Mouse (Mus musculus): ENCODE data around the gene Pde4c. TPM values are rescaled to one million over a fixed set of nuclear protein-coding genes. Genes with fewer than 3 reads are reported as not detected.
A peak's percentile ranks its signal among the peaks of the same experiment; 100 is the strongest.

Pde4c gene
- polyA plus RNA-seq, 1 experiment = 0.10 TPM

DNA sequence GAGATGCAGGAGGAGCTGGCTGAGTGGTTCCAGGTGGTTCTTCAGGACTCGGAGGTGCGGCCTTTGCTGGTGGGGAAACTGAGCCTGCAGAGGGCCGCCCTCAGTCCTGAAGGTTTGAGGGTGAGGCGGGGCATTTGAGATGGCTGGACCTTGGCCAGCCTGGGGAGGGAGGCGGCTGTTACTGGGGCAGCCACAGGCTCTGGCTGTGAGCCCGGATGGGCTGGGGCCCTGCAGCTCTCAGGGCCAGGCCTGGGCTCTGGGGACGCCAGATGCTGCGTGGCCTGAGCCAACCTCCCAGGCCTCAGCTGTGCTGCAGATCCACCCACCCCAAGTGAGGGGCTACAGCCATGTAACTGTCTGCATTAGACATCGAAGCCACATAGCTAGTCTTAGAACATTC is 50.3 kb downstream of the Pde4c start:
- Histone ChIP-seq H3K27me3 (ENCODE audit: control insufficient read depth, insufficient read depth, insufficient read length) (no peaks in the 10 kb centered on the region), H3K4me3 (peak overlapping the region; percentile 92), H3K4me2 (ENCODE audit: low read depth) (peak overlapping the region; percentile 93), H3ac (ENCODE audit: control insufficient read depth, insufficient read length) (no peak overlapping the region), H3K36me3 (ENCODE audit: control insufficient read depth, insufficient read depth) (peaks cover 5% of the 10 kb centered on the region), H3K79me2 (ENCODE audit: control insufficient read depth, insufficient read depth) (peaks cover 21% of the 10 kb centered on the region)
- TF ChIP-seq POLR2AphosphoS2 (IDR thresholded peaks at IDR 0.05; ENCODE audit: insufficient read length, low read depth) (no peak), MYOD1 (IDR thresholded peaks at IDR 0.05; ENCODE audit: control insufficient read depth in 1 of 3, insufficient read length in 2 of 3, low read depth in 2 of 3) (peak in 2 of 3 experiments; percentile 95 to 96), MYOG (IDR thresholded peaks at IDR 0.05; ENCODE audit: control insufficient read depth in 1 of 3, insufficient read depth in 1 of 3, insufficient read length in 2 of 3, low read depth in 2 of 3) (peak; percentile 53 to 98 (median 95)), TCF12 (IDR thresholded peaks at IDR 0.05; ENCODE audit: insufficient read depth, poor library complexity, severe bottlenecking) (peak; percentile 71), USF1 (IDR thresholded peaks at IDR 0.05; ENCODE audit: low read depth) (no peak), TCF3 (IDR thresholded peaks at IDR 0.05; ENCODE audit: insufficient read length, low read depth) (peak; percentile 54), POLR2A (IDR thresholded peaks at IDR 0.05; ENCODE audit: insufficient read length, low read depth) (peak; percentile 57)

GRCm38 (mm10) chr8:70774740-70775139 is 51.2 kb downstream of the Pde4c start:
- Histone ChIP-seq H3K79me2 (ENCODE audit: control insufficient read depth, insufficient read depth) (peaks cover 21% of the 10 kb centered on the region), H3K27me3 (ENCODE audit: control insufficient read depth, insufficient read depth, insufficient read length) (no peaks in the 10 kb centered on the region), H3K4me2 (ENCODE audit: low read depth) (peak overlapping the region; percentile 93), H3K36me3 (ENCODE audit: control insufficient read depth, insufficient read depth) (no peaks in the 10 kb centered on the region), H3K4me3 (peak overlapping the region; percentile 92), H3ac (ENCODE audit: control insufficient read depth, insufficient read length) (peak overlapping the region; percentile 44)
- TF ChIP-seq TCF3 (IDR thresholded peaks at IDR 0.05; ENCODE audit: insufficient read length, low read depth) (no peak), MYOD1 (IDR thresholded peaks at IDR 0.05; ENCODE audit: control insufficient read depth in 1 of 3, insufficient read length in 2 of 3, low read depth in 2 of 3) (no peak), USF1 (IDR thresholded peaks at IDR 0.05; ENCODE audit: low read depth) (no peak), SRF (IDR thresholded peaks at IDR 0.05; ENCODE audit: control insufficient read depth, insufficient read length, low read depth) (no peak), E2F4 (IDR thresholded peaks at IDR 0.05; ENCODE audit: insufficient read depth) (no peak), POLR2A (IDR thresholded peaks at IDR 0.05; ENCODE audit: insufficient read length, low read depth) (no peak), REST (IDR thresholded peaks at IDR 0.05; ENCODE audit: insufficient read depth, insufficient read length) (no peak), TCF12 (IDR thresholded peaks at IDR 0.05; ENCODE audit: insufficient read depth, poor library complexity, severe bottlenecking) (no peak), POLR2AphosphoS2 (IDR thresholded peaks at IDR 0.05; ENCODE audit: insufficient read length, low read depth) (no peak), MAX (IDR thresholded peaks at IDR 0.05; ENCODE audit: low read depth) (no peak), CEBPB (IDR thresholded peaks at IDR 0.05; ENCODE audit: insufficient read depth, poor library complexity, severe bottlenecking) (no peak), MYOG (IDR thresholded peaks at IDR 0.05; ENCODE audit: control insufficient read depth in 1 of 3, insufficient read depth in 1 of 3, insufficient read length in 2 of 3, low read depth in 2 of 3) (no peak)

GRCm38 (mm10) chr8:70775227-70775626 is 51.7 kb downstream of the Pde4c start:
- Histone ChIP-seq H3K36me3 (ENCODE audit: control insufficient read depth, insufficient read depth) (no peaks in the 10 kb centered on the region), H3K79me2 (ENCODE audit: control insufficient read depth, insufficient read depth) (peaks cover 21% of the 10 kb centered on the region), H3K27me3 (ENCODE audit: control insufficient read depth, insufficient read depth, insufficient read length) (no peaks in the 10 kb centered on the region), H3ac (ENCODE audit: control insufficient read depth, insufficient read length) (peak overlapping the region; percentile 44), H3K4me2 (ENCODE audit: low read depth) (peak overlapping the region; percentile 93), H3K4me3 (peak overlapping the region; percentile 92)
- TF ChIP-seq POLR2AphosphoS2 (IDR thresholded peaks at IDR 0.05; ENCODE audit: insufficient read length, low read depth) (no peak), MYOG (IDR thresholded peaks at IDR 0.05; ENCODE audit: control insufficient read depth in 1 of 3, insufficient read depth in 1 of 3, insufficient read length in 2 of 3, low read depth in 2 of 3) (no peak), E2F4 (IDR thresholded peaks at IDR 0.05; ENCODE audit: insufficient read depth) (no peak), MAX (IDR thresholded peaks at IDR 0.05; ENCODE audit: low read depth) (no peak), REST (IDR thresholded peaks at IDR 0.05; ENCODE audit: insufficient read depth, insufficient read length) (no peak), USF1 (IDR thresholded peaks at IDR 0.05; ENCODE audit: low read depth) (no peak), TCF12 (IDR thresholded peaks at IDR 0.05; ENCODE audit: insufficient read depth, poor library complexity, severe bottlenecking) (no peak), MYOD1 (IDR thresholded peaks at IDR 0.05; ENCODE audit: control insufficient read depth in 1 of 3, insufficient read length in 2 of 3, low read depth in 2 of 3) (no peak), SRF (IDR thresholded peaks at IDR 0.05; ENCODE audit: control insufficient read depth, insufficient read length, low read depth) (no peak), CEBPB (IDR thresholded peaks at IDR 0.05; ENCODE audit: insufficient read depth, poor library complexity, severe bottlenecking) (no peak), POLR2A (IDR thresholded peaks at IDR 0.05; ENCODE audit: insufficient read length, low read depth) (no peak), TCF3 (IDR thresholded peaks at IDR 0.05; ENCODE audit: insufficient read length, low read depth) (no peak)

- no peak for TF ChIP-seq TCF12 (IDR thresholded peaks at IDR 0.05; ENCODE audit: insufficient read depth, poor library complexity, severe bottlenecking)
- no peak for TF ChIP-seq REST (IDR thresholded peaks at IDR 0.05; ENCODE audit: insufficient read depth, insufficient read length)
- no peak for TF ChIP-seq TCF3 (IDR thresholded peaks at IDR 0.05; ENCODE audit: insufficient read length, low read depth)
- no peak for TF ChIP-seq E2F4 (IDR thresholded peaks at IDR 0.05; ENCODE audit: insufficient read depth)
- TF ChIP-seq MYOD1 (IDR thresholded peaks at IDR 0.05; ENCODE audit: control insufficient read depth in 1 of 3, insufficient read length in 2 of 3, low read depth in 2 of 3) = no peak
- no peak for TF ChIP-seq SRF (IDR thresholded peaks at IDR 0.05; ENCODE audit: control insufficient read depth, insufficient read length, low read depth)
- TF ChIP-seq MAX (IDR thresholded peaks at IDR 0.05; ENCODE audit: low read depth) = no peak
- no peak for TF ChIP-seq MYOG (IDR thresholded peaks at IDR 0.05; ENCODE audit: control insufficient read depth in 1 of 3, insufficient read depth in 1 of 3, insufficient read length in 2 of 3, low read depth in 2 of 3)
- TF ChIP-seq POLR2AphosphoS2 (IDR thresholded peaks at IDR 0.05; ENCODE audit: insufficient read length, low read depth) = no peak
- no peak for TF ChIP-seq CEBPB (IDR thresholded peaks at IDR 0.05; ENCODE audit: insufficient read depth, poor library complexity, severe bottlenecking)
- TF ChIP-seq POLR2A (IDR thresholded peaks at IDR 0.05; ENCODE audit: insufficient read length, low read depth) = no peak
- TF ChIP-seq USF1 (IDR thresholded peaks at IDR 0.05; ENCODE audit: low read depth) = no peak
- Histone ChIP-seq H3K27me3 (ENCODE audit: control insufficient read depth, insufficient read depth, insufficient read length) (no peaks in the 10 kb centered on the region), H3K79me2 (ENCODE audit: control insufficient read depth, insufficient read depth) (peaks cover 21% of the 10 kb centered on the region), H3K36me3 (ENCODE audit: control insufficient read depth, insufficient read depth) (no peaks in the 10 kb centered on the region), H3K4me3 (peak overlapping the region; percentile 92), H3ac (ENCODE audit: control insufficient read depth, insufficient read length) (peak overlapping the region; percentile 44), H3K4me2 (ENCODE audit: low read depth) (peak overlapping the region; percentile 93)
Observed at GRCm38 (mm10) chr8:70775851-70776495, 52.5 kb downstream of the Pde4c start.

All from myocyte (in vitro differentiated cells).